Mouse (Mus musculus): ENCODE data around the gene Polk.

Polk gene

DNA sequence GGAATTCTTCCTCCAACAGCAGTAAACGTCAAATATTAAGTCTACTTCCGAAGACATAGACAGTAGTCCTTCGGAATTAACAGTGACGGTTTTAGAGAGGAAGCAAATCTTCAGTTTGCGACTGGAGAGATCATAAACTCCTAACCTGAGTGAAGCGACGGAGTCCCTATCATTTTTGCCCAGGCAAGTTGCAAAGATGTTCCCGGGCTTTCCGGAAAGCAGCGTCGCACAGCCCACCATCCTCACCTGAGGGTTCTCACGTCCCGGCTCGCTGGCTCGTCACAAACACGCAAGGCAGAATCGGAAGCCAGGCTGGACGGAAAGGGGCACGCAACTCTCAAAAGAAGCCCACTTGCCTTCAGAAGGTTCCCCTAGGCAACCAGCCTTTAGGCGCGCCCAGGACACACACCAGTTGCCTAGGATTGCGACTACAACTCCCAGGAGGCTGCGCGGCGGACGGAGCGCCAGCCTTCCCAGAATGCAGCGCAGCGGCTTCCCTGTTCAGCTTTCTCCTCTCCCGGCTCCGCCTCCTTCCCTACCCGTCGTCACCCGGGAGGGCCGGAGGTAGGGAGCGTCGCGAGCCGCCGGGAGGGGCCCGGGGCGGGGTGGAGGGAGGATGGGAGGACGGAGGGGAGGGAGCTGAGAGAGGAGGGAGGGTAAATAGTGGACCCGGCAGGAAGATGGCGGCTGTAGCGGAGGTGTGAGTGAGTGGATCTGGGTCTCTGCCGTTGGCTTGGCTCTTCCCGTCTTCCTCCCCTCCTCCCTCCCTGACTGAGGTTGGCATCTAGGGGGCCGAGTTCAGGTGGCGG lies at the start of gene Polk, which contains the start of gene Col4a3bp:
TSS of gene Polk (minus strand) at position 499 of the 809 bp plus-strand sequence.
TSS of gene Col4a3bp (plus strand) at position 538 of the 809 bp plus-strand sequence.
- DNase-seq (ENCODE audit: low read depth, low spot score) = peak; percentile 98

GRCm38 (mm10) chr13:96588642-96589041 lies 46.3 kb upstream of the Polk start:
- no peak for DNase-seq (ENCODE audit: low read depth, low spot score)

DNA sequence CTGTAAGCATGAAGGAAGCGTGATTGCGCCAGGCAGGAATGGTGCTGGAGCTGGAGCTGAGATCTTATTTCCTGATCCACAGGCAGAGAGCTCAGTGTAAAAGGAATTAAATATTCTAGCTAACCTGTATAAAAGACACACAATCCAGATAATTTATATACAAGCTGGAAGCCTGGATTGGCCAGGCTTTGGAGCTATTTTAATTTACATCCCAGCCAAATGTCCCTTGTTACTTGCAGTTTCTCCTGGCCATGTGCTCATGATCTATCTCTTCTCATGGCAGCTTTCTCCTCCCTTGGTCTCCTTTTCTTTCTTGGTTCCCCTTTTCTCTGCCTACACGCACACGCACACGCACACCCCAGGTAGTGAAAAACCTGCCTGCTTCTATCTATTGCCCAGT lies 44.2 kb upstream of the Polk start:
- DNase-seq (ENCODE audit: low read depth, low spot score) = peak; percentile 28

DNA sequence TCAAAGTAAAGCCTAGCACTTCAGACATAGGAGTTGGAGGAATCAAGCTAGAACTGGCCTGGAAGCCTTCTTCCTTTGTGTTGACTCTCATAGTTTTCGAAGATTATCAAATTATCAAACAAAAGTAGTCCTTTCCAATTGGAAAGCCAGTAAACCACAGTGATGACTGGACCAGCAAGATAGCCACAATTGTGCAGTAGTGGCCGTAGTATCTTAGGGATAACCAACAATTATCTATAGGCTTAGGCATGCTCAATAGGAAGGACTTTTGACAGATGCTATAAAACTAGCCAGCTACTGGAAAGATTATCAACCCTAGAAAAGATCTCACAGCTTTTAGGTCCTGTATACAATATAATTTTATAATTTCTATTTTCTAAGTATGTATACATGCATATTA lies 41.8 kb upstream of the Polk start:
- DNase-seq (ENCODE audit: low read depth, low spot score) = no peak

DNA sequence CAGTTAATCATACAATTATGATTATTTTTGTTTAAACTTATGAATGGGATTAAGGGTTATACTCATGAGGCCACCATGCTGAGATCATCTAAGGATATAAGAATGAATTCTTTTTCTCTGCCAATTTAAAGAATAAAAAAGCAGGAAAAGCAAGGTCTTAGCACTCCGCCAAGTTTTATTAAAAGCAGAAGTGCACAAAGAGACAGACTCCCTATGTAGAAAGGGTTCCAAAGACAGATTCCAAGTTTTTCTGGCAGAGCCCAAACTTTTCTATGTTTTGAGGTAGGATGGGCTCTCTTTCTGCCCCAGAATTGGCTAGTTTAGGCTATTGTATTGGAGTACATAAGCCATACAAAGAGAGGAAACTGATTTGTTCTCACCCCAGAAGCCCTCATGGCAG lies 37.6 kb upstream of the Polk start:
- no peak for DNase-seq (ENCODE audit: low read depth, low spot score)

DNA sequence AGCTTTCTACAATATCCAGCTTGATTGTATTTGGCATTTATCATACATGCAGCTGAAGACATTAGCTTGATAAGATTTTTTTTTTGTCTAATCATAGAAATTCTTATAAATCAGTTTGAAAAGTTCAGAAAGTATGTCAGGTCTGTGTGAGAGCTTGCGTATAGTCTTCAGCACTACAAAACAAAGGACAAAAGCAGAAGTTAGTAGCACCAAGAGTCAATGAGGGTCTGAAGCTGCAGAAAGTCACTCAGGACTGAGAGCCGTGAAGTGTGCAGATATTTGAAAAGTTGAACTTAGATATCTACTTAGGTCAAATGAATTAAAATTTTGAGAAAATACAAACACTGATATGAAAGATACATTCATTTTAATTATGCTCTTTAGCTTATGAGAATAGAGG lies 36.7 kb upstream of the Polk start:
- no peak for DNase-seq (ENCODE audit: low read depth, low spot score)

DNA sequence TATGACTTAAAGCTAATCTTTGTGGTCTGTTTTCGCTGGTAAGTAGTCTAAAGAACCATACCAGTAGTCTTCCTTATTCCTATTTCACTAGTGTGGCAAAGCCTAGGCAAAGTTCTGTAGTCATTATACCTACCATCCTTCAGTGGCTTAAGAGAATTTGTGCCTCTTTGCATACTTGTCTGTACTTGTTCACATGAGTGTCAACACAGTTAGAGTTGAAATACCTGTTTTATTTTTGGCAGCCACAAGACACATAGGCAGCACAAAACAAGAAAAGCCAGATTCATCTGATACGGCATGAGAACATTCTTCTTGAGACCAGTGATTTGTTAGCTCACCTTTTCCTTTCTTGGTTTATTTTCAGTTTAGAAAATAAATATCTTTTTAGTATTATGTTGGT lies 31.8 kb upstream of the Polk start:
- DNase-seq (ENCODE audit: low read depth, low spot score) = no peak

- no peak for DNase-seq (ENCODE audit: low read depth, low spot score)
Measured at GRCm38 (mm10) chr13:96571016-96571361, 28.6 kb upstream of the Polk start.

GRCm38 (mm10) chr13:96570313-96571015 lies 28.1 kb upstream of the Polk start:
- no peak for DNase-seq (ENCODE audit: low read depth, low spot score)

- DNase-seq (ENCODE audit: low read depth, low spot score) = no peak
Measured at GRCm38 (mm10) chr13:96567977-96568376, 25.6 kb upstream of the Polk start.

DNA sequence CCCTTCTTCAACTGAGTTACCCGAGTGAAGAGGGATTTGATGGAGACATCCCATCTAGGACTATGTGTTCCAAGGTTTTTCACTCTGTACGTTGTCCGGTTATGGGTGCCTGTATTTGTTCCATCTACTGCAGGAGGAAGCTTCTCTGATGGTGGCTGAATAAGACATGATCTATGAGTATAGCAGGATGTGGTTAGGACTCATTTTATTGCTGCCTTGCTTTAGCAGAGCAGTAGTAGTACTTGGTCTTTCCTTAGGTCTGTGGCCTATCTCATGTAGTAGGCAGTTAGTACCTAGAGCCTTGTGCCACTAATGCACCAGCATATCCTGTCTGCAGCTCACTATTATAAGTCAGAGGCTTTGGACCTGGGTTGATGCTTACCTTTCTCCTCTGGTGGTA lies 12.7 kb upstream of the Polk start:
- no peak for DNase-seq (ENCODE audit: low read depth, low spot score)

DNA sequence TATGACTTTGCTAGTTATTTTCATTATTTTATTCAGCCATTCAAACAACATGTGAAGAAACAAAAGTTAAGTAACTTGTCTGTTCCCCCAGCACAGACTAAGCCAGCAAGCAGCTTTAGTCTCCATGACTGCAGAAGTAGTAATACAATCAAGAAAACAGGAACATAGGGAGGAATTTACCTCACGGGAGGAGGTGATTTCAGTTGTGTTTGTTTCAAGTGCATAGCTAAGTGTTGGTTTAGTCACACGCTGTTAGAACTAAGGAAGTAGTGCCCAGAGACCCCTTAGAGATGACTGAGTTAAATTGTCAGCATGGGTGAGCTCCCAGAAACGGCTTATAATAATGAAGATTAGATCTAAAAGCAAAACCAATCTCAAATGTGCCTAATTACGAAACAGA lies 5.6 kb upstream of the Polk start:
- DNase-seq (ENCODE audit: low read depth, low spot score) = peak; percentile 37

DNA sequence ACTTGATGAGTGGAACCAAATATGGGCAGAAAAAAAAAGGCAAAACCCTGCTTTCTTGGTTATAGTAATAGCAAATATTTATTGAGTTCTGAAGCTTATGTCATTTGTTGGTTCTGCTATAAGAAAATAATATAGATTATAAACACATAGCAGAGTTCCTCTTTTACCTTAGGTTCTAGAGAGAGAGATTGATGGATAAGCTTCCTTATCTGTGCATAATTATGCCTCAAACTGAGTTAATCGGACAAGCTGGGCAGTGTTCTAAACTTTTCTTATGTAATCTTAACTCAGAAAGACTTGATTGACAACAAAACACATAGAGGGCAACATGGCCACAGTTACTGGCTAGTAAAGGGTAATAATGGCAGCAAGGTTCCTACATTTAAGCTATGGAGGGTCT lies 4.9 kb upstream of the Polk start:
- DNase-seq (ENCODE audit: low read depth, low spot score) = no peak

GRCm38 (mm10) chr13:96544506-96544905 lies 2.1 kb upstream of the Polk start:
- DNase-seq (ENCODE audit: low read depth, low spot score) = peak; percentile 60

DNA sequence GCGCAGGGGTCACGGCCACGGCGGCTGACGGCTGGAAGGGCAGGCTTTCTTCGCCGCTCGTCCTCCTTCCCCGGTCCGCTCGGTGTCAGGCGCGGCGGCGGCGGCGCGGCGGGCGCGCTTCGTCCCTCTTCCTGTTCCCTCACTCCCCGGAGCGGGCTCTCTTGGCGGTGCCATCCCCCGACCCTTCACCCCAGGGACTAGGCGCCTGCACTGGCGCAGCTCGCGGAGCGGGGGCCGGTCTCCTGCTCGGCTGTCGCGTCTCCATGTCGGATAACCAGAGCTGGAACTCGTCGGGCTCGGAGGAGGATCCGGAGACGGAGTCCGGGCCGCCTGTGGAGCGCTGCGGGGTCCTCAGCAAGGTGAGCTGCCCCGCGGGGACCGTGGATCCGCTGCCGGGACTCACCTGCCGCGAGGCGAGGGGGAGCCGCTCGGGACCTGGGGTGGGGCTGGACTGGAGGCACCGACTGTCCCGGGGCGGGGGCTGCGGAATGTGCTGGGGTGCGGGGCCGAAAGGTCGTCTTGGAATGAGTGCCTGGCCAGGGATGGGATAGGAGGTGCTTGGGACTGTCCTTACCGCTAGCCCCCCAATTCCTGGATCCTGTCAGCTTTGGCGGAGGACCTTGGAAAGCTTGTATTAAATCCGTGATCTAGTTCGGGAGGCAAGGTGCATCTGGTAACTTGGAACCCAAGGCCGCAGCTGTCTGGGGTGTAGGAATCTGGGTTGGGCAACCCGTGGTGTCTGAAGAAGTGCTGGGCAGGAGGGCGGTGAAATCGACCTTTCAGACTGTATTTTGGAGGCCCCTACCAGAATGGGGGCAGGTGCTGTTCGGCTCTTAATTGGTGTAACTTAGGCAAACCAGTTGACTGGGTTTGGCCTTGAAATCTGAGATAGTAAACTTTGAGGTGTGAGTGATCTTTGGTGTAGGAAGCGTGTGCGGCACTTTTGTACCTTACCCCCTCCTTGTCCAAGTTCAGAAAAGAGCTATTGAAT lies 817 bp upstream of the Polk start:
- peak; percentile 68 for DNase-seq (ENCODE audit: low read depth, low spot score)

GRCm38 (mm10) chr13:96541381-96541780 lies 998 bp downstream of the Polk start:
- peak; percentile 41 for DNase-seq (ENCODE audit: low read depth, low spot score)

GRCm38 (mm10) chr13:96538103-96538502 lies 4.3 kb downstream of the Polk start:
- no peak for DNase-seq (ENCODE audit: low read depth, low spot score)

DNA sequence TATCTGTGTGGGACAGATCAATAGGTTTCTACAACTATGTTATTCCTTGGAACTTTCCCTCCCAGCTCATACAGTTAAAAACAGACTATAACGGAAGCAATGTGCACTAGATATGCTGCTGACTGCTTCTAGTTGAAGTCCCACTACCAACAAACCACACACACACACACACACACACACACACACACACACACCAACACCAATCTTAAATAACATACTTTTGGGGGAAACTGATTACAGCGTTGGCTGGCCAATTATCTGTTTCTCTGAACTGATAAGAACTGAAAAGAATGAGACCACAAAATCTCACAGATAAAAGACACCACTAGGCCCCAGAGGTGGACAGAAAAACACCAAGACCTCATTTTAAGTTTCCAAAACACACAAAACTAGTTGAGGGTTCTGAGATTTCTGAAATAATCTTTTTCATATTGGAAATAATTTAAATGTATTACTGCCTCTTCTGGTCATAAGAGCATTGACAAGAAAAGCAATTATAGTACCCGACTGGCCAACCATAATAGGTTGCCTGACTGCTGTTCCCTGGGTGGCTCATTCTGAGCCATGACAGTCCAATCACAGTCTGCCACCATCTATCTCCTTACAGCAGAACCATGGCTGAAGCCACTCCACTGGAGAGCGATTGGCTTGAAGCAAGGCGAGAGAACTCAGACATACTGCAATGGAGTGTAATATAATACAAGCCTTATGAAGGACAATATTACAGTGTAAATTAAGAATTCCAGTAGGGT lies 5.4 kb downstream of the Polk start:
- no peak for DNase-seq (ENCODE audit: low read depth, low spot score)

DNA sequence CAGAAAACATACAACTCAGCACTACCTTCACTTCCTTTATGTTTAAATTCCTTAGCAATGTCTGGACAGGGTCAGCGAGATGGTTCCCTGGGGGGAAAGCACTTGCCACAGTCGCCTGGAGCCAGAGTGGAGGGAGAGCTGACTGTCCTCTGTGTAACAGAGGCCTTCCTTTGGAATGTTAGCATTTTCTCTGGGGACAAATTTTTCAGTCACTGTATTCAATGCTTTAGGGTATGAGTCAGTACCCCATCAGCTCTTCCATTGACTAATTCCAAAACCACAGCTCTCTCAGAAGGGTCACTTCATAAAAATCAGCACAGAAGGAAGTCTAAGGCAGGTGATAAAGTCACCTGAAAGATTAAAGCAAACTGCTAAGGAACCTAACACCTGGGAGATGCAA lies 8.6 kb downstream of the Polk start:
- DNase-seq (ENCODE audit: low read depth, low spot score) = no peak

- DNase-seq (ENCODE audit: low read depth, low spot score) = no peak
Measured at GRCm38 (mm10) chr13:96532176-96532575, 10.2 kb downstream of the Polk start.

DNA sequence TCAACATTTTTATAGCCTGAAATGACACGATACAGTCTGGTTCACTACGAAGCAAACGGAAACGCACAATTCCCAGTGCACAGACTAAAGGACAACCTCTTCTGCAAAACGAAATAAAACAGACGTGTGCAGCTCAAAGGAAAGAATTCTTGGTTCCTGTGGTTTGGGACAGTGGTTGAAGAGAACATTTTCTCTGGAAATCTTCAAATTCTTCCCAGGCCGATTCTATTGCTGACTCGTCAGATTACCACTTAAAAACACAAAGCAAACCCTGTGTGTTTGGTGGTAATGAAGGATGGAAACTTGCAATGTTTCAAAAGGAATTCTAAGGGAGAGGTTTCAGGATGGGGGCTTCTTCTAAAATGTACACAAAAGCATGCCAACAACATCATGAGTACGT lies 12.3 kb downstream of the Polk start:
- DNase-seq (ENCODE audit: low read depth, low spot score) = no peak
